Mouse (Mus musculus) A20 (cell line): ENCODE measurements around the gene Stard13.

Experiments used
- DNase-seq: peaks from one replicate; pipeline ENCODE4 v3.0.0-alpha.2; 2011; ENCODE audit warnings: low read depth, low spot score

Gene Stard13

DNA sequence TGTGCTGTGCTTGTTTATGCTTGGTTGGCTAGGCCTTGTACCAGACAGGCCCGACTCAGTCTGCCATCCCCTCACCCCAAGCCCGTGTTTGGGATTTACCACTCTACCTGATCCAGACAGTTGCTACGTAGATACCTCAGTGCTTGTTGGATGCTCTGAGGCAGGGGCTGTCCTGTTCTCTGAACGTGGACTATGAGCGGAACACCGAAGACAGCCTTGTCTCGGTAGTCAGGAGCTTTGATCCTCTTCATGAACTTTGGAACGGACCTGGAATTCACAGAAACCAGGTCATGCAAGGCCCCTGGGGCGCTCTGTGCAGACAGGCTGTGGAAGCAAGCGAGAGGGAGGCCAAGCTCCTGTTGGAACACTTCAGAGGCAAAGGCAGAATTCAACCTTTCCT is 174.3 kb downstream of the Stard13 start:
- no peak for DNase-seq

DNA sequence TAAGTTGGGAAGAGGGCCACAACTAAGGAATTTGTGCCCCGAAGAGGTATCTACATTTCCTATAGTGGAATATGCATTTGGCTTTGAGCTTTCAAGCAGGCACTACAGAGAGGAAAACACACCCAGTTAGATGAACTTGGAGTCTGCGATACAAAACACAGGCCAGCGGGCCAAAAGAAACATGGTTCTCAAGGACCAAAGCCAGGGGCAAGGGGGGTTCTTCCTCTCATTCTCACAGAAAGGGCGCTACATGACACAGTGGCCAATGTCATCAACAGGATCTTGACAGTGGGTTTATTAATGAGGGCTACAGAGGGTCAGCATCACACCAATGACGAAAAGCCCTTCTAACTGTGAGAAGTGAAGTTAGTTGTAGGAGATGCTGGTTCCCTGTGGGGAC is 175.9 kb downstream of the Stard13 start:
- no peak for DNase-seq

DNA sequence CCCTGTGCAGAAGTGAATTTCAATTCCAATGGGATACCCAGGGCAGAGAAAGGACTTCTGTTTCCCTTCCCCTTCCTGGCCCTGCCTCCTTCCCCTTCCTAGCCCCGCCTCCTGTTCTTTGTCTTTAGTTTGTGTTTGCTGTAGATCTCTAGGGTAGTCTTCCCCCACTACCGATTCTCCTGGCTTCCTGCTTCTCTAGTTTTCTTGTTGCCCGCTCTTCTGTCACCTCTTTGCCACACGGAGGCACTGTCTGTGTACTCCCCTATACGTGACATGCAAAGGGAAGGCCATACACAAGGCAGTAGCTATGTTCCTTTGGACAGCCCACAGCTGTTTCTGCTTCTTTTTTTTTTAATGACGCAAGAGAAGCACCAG is 176.7 kb downstream of the Stard13 start:
- DNase-seq = no peak

DNA sequence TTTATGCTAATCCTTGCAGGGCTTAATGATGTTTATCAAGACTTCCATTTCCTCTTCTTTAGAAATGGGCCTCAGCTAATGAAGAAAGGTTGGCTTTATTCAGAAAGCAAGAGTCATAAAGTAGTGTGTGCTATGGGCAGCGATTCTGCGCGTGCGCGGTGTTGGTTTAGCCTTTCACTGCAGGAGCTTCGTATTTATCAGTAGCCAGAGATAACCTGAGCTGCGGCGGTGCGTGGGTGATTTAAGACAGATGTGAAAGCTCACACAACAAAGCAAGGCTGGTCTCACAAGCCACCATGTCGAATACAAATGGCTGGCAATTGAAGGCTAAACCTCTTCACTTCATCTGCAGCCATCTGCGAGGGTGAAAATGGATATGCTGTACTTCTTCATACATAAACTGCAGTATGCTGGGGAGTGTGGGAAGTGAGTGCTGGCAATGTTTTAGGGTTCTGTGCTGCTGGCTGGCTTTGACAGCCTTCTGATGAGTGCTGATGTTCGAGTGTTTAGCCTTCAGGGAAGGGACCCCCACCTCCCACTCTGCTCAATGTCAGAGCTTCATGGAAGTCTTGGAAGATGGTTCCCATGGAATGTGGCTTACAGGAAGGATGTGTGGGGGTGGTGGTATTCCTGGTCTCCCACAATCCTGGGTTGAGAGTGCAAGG is 177.2 kb downstream of the Stard13 start:
- no peak for DNase-seq

DNA sequence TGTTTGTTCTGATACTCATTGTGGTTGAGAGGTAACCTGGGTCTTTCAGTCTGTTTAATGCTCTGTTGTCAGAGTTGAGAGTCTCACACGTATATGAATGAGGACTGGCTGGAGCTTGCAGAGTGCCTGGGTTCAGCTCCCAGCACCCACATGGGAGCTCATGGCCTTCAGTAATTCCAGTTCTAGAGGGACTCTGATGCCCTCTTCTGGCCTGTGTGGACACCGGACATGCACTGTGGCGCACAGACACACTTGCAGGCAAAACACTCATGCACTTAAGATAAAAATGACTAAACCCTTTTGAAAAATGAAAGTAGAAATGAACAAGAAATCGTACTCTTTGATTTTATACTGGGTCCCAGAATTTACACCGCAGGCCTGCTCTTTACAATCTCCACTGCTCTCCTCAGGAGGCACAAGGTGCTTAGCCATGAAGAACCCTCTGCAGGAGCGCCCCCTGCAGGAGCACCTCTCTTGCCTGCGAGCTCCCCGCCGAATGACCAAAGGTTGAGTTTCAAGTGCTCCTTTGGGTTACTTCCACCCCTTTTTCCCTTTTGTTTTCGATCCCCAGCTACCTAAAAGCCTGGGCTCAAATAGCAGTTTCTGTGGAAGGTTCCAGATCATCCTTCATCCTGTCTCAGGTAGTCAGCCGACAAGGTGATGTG is 178.1 kb downstream of the Stard13 start:
- DNase-seq = peak; percentile 21

DNA sequence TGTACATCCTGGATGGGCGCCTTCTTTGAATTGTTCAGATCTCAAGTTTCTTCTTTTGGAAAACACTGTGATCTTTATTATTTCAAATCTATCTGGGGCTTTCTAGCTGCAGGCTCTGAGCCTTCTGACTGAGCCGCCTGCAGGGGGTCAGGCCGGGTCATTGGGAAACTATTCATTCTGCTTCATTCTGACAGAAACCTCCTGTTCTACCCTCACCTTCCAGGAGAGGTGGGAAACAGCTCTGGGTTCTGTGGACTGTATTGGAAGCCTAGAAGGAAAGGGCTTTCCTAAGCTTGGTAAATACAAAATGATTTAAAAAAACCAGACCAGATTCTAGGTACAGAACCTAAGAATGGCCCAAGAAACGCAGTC is 178.9 kb downstream of the Stard13 start:
- no peak for DNase-seq

DNA sequence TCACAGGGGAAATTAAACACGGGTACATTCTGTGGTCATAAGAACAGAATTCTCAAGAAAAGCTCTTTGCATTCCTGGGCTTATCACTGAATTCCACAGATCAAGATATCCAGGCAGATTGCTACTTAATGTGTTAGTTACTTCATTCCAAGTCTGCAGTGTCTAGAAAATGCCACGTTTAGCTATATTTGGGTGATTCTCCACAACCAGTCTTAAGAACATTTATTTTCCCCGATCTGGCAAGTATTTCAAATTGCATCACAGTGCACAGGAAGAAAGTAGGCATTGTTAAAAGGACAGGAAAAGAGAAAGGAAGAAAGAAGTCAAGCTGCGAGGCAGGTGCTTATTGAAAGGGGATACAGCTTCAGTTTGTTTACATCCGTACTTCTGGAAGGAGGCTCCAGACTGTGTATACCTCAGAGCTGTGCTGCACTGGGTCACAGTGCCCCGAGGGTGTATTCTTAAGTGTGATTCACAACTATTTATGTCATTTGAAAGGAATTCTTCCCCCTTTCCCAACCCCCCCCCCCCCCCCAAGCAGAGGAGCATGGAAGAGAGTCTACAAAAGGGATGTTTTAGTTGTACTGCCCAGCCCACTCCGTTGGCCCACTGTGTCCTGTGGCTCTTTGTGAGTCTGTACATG is 179.4 kb downstream of the Stard13 start:
- DNase-seq = no peak

DNA sequence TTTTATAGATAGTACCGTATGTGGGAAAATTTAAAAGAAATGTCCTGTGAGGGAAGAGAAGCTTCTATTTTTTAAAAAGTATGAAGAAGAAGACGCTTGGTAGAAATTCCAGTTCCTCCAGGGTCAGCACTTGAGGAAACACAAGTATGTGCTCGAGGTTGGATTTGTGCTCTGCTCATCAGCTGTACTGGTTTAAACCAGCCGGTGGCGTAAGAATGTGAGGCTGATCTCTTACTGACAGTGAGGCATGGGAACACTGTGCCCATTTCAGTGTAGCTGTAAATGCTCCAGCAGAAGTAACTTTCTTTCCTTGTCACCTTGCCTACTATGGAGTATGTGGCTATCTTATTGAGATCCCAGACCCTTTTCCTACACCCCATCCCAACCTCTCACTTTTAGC is 180.4 kb downstream of the Stard13 start:
- DNase-seq = no peak

DNA sequence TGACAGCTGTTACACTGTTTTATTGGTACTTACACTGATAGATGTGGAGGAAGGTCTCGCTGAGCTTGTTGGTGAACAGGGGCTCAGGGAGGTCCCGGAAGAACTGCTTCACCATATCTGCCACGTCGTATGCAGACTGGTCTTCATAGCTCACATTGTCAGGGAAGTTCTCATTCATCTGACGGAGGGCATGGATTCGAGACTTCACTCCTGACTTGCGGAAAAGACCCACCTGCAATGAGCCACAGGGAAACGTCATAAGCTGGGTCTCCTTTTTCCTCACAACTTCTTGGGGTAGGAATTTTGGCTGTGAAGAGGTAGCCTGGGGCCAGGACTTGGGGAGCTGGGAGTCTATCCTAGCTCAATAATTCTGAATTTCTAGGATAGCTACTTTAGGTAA is 181.3 kb downstream of the Stard13 start:
- no peak for DNase-seq

DNA sequence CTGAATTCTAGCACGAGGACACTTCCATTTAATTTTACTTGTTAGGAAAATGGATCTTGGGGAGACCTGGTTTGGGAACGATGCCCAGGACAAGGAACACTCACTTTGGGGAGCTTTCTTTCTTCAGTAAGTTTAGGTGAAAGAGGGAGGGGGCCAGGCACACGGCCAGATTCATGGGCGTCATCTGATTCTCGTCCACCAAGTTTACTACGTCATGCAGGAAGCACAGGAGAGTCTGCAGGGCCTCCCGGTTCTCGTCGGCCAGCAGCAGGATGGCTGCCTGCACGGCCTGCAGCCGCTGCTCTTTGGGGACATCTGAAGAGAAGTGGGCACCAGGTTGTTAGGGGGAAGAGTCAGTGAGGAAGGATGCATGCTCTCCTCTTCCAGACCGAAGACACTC is 186.1 kb downstream of the Stard13 start:
- no peak for DNase-seq

DNA sequence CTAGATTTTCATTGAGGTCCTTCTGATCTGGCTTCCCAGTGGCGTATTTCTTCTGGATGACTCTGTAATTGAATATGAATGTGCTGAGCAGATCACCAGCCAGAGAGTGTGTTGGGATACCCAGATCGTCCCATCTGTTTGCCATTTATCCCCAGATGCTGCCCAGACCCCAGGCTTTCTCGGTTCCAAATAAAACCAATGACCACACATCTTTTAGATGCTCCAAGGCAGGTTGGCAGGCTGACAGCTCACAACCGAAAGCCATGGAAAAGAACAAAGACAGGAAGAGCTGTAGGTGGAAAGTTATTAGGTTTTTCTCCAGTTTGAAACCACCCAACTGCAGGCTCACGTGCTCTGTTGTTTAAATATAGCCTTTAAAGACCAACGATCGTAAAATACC is 186.7 kb downstream of the Stard13 start:
- DNase-seq = no peak

DNA sequence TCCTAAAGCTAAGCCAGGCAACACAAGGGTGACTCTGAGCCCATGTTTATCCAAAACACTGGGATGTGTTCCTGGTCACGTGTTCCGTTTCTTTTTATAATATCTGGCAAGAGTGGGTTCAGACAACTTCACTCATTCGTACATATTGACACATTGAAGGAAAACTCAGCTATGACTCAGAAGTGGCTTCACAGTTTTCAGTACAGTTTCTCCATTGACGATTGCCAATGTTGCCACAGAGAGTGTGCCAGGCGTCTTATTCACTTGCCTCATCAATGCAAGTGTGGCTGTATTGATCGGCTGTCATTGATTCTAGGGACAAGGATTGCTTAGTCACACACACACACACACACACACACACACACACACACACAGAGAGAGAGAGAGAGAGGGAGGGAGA is 187.5 kb downstream of the Stard13 start:
- no peak for DNase-seq

DNA sequence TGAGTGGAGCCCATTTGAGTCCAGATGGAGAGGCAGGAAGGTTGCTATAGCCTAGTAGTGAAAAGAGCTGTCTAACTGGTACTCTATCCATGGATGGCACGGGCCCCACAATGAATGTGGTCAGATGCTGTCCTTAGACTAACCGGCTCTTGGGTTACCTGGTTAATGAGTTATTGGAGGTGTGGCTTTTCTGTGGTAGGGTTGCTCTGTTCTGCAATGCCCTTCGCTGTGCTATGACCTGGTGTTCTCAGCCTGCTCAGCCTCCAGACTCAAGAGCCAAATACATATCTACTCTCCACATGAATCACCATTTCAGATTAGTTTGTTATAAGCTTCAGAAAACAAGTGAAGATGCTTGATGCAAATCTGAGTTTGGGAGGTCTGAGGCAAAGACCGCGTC is 190.7 kb downstream of the Stard13 start:
- DNase-seq = no peak

DNA sequence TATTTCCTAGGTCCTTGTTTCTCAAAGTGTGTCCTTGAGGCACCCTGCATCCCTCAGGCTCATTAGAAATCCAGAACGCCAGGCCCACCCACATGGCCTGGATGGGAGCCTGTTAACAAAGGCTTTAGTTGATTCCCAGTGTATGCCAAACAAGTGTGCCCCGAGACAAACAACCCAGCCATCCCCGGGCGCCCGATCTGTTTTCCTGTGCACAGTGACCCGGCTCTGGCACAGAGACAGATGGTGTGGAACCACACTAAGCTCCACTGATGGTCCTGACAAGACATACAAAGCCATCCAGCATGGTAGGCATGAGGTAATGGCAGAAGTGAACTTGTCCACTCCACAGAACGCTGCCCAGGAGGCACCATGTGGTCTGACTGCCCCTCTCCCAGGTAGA is 195.8 kb downstream of the Stard13 start:
- DNase-seq = no peak

DNA sequence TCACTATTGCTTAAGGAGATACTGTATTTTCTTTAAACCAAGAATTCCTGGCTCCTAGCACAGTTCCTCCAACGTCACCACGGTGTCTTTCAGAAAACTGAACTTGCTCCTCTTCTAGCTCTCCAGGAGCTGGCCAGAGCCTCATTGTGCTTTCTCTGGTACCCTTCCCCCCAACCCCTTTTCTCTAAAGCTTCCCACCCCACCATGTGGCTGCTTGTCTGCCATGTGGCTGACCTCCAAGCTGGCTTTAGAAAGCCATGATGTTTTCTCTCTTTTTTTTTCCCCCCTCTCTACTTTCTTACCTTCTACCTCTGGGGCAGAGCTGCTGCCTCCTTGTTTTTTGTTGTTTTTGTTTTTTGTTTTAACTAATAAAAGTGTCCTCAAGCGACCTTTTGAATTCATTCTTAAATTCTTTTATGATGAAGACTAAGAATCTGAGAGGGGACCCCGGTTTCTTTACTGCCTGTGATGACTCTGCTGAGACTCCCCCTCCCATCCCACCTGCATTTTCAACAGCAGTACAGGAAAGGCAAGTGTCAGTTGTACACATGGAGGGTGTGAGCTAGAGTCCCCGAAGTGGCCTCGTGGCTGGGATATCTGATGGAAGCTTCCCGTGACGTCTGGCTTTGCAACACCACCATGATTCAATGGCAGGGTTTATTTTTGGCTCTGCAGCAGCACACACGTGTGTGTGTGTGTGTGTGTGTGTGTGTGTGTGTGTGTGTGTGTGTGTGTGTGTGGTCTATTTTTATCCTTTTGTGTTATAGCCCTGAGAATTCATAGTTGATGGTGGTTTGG is 198.7 kb downstream of the Stard13 start:
- DNase-seq = no peak

DNA sequence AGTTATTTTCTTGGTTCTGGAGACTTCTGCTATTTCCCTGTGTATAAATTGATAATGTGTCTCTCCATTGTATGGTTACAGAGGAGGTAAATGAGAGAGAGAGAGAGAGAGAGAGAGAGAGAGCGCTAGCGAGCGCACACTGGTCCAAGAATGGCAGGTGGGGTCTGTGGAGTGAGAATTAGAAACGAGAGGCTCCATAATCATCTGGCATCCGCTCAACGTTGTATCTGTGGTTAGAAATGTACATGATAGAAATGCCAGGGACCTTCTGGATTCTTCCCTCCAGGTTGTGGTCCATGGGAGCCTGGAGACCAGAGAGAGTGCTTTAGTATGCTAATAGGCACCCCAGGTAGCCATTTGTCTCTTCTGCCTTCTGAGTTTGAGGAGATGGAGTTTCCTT is 204.7 kb downstream of the Stard13 start:
- no peak for DNase-seq

DNA sequence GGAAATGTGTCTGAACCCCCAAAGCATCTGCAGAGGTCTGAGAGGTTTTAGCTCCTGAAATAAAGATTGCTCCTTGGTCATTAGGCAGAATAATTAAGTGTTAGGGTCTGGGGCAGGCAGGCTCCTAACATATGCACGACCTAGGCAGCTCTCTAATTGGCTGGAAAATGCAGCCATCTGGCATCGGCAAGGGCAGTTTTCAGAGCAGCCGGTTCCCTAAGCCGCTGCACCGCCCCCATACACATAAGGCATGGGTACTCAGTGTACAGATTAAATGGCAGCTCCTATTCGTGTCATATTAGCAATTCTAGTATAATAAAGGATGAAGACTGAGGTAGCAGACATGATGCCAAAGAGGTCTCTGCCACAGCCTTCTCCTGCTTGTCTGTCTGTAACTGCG is 206.5 kb downstream of the Stard13 start:
- no peak for DNase-seq

DNA sequence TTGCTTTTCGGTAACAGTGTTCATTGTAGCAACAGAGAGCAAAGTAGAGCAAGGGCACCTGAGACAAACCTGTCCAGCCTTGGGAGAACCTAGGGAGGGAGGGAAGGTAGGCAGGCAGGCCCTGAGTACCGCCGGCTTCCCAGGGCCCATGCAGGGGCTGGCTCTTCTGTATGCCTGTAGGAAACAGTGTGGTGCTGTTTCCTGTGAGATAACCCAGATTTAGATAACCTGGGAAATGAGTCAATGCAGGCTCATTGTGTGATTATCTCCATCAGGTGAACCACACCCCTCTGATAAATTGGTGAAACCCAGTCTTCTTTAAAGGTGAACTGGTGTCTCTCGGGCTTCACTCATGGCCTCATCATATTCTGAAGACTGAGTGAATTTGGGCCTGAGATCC is 207.6 kb downstream of the Stard13 start:
- DNase-seq = no peak

DNA sequence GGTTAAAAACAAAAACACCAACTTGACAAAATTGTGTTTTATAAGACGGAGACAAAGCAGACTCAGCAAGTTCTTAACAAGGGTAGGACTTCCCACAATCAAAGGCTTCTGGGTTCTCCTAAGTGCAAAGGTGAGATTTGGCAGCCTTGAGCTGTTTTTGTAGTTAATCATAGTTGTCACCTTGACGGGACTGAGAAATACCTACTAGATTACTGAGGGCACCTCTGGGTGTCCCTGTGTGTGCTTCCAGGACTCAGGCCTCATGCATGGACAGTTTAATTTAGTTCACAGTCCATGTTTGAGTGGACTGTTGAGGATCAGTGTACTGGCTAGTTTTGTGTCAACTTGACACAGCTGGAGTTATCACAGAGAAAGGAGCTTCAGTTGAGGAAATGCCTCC is 209.2 kb downstream of the Stard13 start:
- DNase-seq = no peak

DNA sequence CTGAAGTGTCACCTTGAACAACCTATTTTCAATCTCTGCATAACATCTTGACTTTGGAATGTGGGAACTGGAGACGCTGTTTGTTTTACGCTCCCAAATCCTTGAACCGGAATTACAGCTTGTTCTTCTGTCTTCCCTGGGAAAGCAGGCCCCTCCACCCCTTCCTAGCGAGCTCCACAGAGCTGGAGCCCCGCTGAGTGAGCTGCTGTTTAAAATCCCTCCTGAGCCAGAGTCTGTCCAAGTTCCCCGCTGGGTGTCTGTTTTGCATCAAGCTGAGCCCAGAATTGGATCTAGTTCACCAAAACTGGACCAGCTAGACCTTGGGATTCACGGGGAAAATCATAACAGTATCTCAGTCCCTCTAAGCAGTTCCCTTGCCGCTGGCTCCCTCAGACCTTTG is 210.2 kb downstream of the Stard13 start:
- no peak for DNase-seq

DNA sequence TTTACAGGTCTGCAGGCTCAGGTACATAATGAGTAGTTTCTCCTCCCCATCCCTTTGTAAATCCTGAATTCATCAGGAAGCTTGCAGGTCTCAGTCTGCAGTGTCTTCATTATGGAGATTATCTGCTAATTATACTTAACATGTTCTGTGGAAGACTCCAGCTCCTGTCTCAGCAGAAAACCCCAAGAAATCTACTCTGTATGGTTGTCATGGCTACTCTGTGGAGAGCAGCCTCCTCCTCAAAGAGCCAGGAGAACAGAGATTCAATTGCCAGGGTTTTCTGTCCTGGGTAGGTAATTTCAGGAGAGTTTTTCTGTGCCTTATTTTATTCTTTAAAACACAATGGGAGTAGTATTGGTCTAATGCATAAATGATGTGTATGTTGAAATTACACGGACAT is 210.7 kb downstream of the Stard13 start:
- DNase-seq = no peak

DNA sequence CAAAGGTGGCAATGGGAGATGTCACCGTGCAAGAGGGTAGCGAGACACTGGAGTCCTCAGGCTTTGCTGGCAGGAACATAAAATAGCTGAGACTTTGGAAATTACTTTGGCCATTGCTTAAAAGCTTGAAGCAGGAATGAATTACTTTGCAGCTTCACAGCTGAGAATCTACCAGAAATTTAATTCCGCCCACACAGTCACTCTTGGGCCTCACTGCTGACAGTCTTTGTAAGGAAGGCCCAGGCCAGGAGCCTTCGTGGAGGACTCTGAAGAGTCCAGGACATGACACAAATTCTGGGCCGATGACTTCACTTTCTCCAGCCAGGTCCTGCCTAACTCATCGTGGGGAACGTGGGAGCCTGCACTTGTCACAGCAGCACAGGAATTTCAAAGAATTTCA is 211.6 kb downstream of the Stard13 start:
- DNase-seq = no peak

DNA sequence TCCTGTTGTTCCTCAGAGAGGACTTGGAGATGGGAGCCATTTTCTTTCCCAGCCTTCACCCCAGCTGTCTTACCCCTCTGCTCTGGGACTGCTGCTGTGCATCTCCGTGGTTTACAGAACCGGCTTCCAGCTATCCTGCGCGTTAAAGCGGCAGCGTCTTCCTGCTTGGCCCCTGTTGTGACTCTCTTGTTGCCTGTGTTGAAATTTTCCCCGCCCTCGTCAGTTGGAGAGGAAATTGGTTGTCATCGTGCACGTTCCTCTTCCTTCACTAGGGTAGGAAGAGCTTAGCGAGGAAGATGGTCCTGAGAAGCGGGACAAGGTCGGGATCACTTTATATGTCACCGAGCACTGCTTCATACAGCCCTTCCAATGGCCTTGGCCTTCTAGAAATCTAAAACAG is 212.8 kb downstream of the Stard13 start:
- DNase-seq = no peak
